Mouse (Mus musculus) olfactory bulb, adult 2 months (tissue): ENCODE data around the gene Wdhd1.

Experiments used
- CTCF ChIP-seq: fragments of 200-500 bp; IDR thresholded peaks from 2 replicates; pipeline ENCODE4 v1.5.1; 2012; ENCODE audit warnings: low read depth, mild to moderate bottlenecking, low read length, moderate library complexity; ENCODE audit not compliant: insufficient read depth
- POLR2A ChIP-seq: fragments of 200-500 bp; IDR thresholded peaks from 2 replicates; pipeline ENCODE4 v1.6.1; 2012; ENCODE audit warnings: mild to moderate bottlenecking, low read depth, low read length, moderate library complexity; ENCODE audit not compliant: insufficient read depth

GRCm38 (mm10) chr14:47304814-47305405 is 28.3 kb upstream of the Wdhd1 start:
- TF ChIP-seq POLR2A (no peak), CTCF (no peak)
